Mouse (Mus musculus): ENCODE measurements around the gene Asb8.

Asb8 gene

GRCm38 (mm10) chr15:98167645-98168621 is 2.5 kb upstream of the Asb8 start:
- Histone ChIP-seq H3K27me3 (ENCODE audit: control insufficient read depth, insufficient read depth, low read length, poor library complexity, severe bottlenecking) (peaks cover 5% of the 10 kb centered on the region; the same call in 1 of the 2 replicates), H3K36me3 (ENCODE audit: control insufficient read depth, insufficient read depth, low read length, poor library complexity, severe bottlenecking) (no peaks in the 10 kb centered on the region)
- DNase-seq (ENCODE audit: low read depth, low spot score) = peak; percentile 87

GRCm38 (mm10) chr15:98166963-98167644 is 1.7 kb upstream of the Asb8 start, which contains the start of gene Ccdc184:
Gene Ccdc184, plus strand, starts transcription at chr15:98167158.
- DNase-seq (ENCODE audit: low read depth, low spot score) = no peak
- Histone ChIP-seq H3K27me3 (ENCODE audit: control insufficient read depth, insufficient read depth, low read length, poor library complexity, severe bottlenecking) (peaks cover 5% of the 10 kb centered on the region; the same call in 1 of the 2 replicates), H3K36me3 (ENCODE audit: control insufficient read depth, insufficient read depth, low read length, poor library complexity, severe bottlenecking) (no peaks in the 10 kb centered on the region)

- H3K36me3 ChIP-seq (ENCODE audit: control insufficient read depth, insufficient read depth, low read length, poor library complexity, severe bottlenecking) = no peaks in the 10 kb centered on the region
- 0 out of 2 replicates have a peak, but pooled peaks cover 2% of the 10 kb centered on the region for H3K27me3 ChIP-seq (ENCODE audit: control insufficient read depth, insufficient read depth, low read length, poor library complexity, severe bottlenecking)
- DNase-seq (ENCODE audit: low read depth, low spot score) = no peak
Observed at GRCm38 (mm10) chr15:98162561-98162960, 2.9 kb downstream of the Asb8 start.

GRCm38 (mm10) chr15:98161026-98161805 is 4.2 kb downstream of the Asb8 start:
- Histone ChIP-seq H3K27me3 (ENCODE audit: control insufficient read depth, insufficient read depth, low read length, poor library complexity, severe bottlenecking) (no peaks in the 10 kb centered on the region), H3K36me3 (ENCODE audit: control insufficient read depth, insufficient read depth, low read length, poor library complexity, severe bottlenecking) (no peaks in the 10 kb centered on the region)
- no peak for DNase-seq (ENCODE audit: low read depth, low spot score)

- Histone ChIP-seq H3K36me3 (ENCODE audit: control insufficient read depth, insufficient read depth, low read length, poor library complexity, severe bottlenecking) (no peaks in the 10 kb centered on the region), H3K27me3 (ENCODE audit: control insufficient read depth, insufficient read depth, low read length, poor library complexity, severe bottlenecking) (0 out of 2 replicates have a peak, but pooled peaks cover 2% of the 10 kb centered on the region)
- DNase-seq (ENCODE audit: low read depth, low spot score) = no peak
Observed at GRCm38 (mm10) chr15:98157253-98157652, 8.2 kb downstream of the Asb8 start.

- no peak for DNase-seq (ENCODE audit: low read depth, low spot score)
- H3K36me3 ChIP-seq (ENCODE audit: control insufficient read depth, insufficient read depth, low read length, poor library complexity, severe bottlenecking) = no peaks in the 10 kb centered on the region
- 0 out of 2 replicates have a peak, but pooled peaks cover 2% of the 10 kb centered on the region for H3K27me3 ChIP-seq (ENCODE audit: control insufficient read depth, insufficient read depth, low read length, poor library complexity, severe bottlenecking)
Observed at GRCm38 (mm10) chr15:98155944-98156343, 9.5 kb downstream of the Asb8 start.

- Histone ChIP-seq H3K36me3 (ENCODE audit: control insufficient read depth, insufficient read depth, low read length, poor library complexity, severe bottlenecking) (no peaks in the 10 kb centered on the region), H3K27me3 (ENCODE audit: control insufficient read depth, insufficient read depth, low read length, poor library complexity, severe bottlenecking) (0 out of 2 replicates have a peak, but pooled peaks cover 2% of the 10 kb centered on the region)
- DNase-seq (ENCODE audit: low read depth, low spot score) = no peak
Observed at GRCm38 (mm10) chr15:98155272-98155671, 10.2 kb downstream of the Asb8 start.

- no peak for DNase-seq (ENCODE audit: low read depth, low spot score)
- H3K27me3 ChIP-seq (ENCODE audit: control insufficient read depth, insufficient read depth, low read length, poor library complexity, severe bottlenecking) = 0 out of 2 replicates have a peak, but pooled peaks cover 2% of the 10 kb centered on the region
- H3K36me3 ChIP-seq (ENCODE audit: control insufficient read depth, insufficient read depth, low read length, poor library complexity, severe bottlenecking) = no peaks in the 10 kb centered on the region
Observed at GRCm38 (mm10) chr15:98154631-98155030, 10.8 kb downstream of the Asb8 start.

GRCm38 (mm10) chr15:98154146-98154545 is 11.3 kb downstream of the Asb8 start:
- Histone ChIP-seq H3K36me3 (ENCODE audit: control insufficient read depth, insufficient read depth, low read length, poor library complexity, severe bottlenecking) (no peaks in the 10 kb centered on the region), H3K27me3 (ENCODE audit: control insufficient read depth, insufficient read depth, low read length, poor library complexity, severe bottlenecking) (0 out of 2 replicates have a peak, but pooled peaks cover 2% of the 10 kb centered on the region)
- no peak for DNase-seq (ENCODE audit: low read depth, low spot score)

GRCm38 (mm10) chr15:98153625-98154024 is 11.8 kb downstream of the Asb8 start:
- H3K27me3 ChIP-seq (ENCODE audit: control insufficient read depth, insufficient read depth, low read length, poor library complexity, severe bottlenecking) = 0 out of 2 replicates have a peak, but pooled peaks cover 2% of the 10 kb centered on the region
- peak; percentile 71 for DNase-seq (ENCODE audit: low read depth, low spot score)
- no peaks in the 10 kb centered on the region for H3K36me3 ChIP-seq (ENCODE audit: control insufficient read depth, insufficient read depth, low read length, poor library complexity, severe bottlenecking)

- 0 out of 2 replicates have a peak, but pooled peaks cover 2% of the 10 kb centered on the region for H3K27me3 ChIP-seq (ENCODE audit: control insufficient read depth, insufficient read depth, low read length, poor library complexity, severe bottlenecking)
- DNase-seq (ENCODE audit: low read depth, low spot score) = no peak
- H3K36me3 ChIP-seq (ENCODE audit: control insufficient read depth, insufficient read depth, low read length, poor library complexity, severe bottlenecking) = no peaks in the 10 kb centered on the region
Observed at GRCm38 (mm10) chr15:98152916-98153315, 12.5 kb downstream of the Asb8 start.

GRCm38 (mm10) chr15:98149166-98149602 is 16.2 kb downstream of the Asb8 start:
- 0 out of 2 replicates have a peak, but pooled peaks cover 1% of the 10 kb centered on the region for H3K27me3 ChIP-seq (ENCODE audit: control insufficient read depth, insufficient read depth, low read length, poor library complexity, severe bottlenecking)
- H3K36me3 ChIP-seq (ENCODE audit: control insufficient read depth, insufficient read depth, low read length, poor library complexity, severe bottlenecking) = no peaks in the 10 kb centered on the region
- no peak for DNase-seq (ENCODE audit: low read depth, low spot score)

- Histone ChIP-seq H3K27me3 (ENCODE audit: control insufficient read depth, insufficient read depth, low read length, poor library complexity, severe bottlenecking) (no peaks in the 10 kb centered on the region), H3K36me3 (ENCODE audit: control insufficient read depth, insufficient read depth, low read length, poor library complexity, severe bottlenecking) (no peaks in the 10 kb centered on the region)
- no peak for DNase-seq (ENCODE audit: low read depth, low spot score)
Observed at GRCm38 (mm10) chr15:98148356-98148755, 17.1 kb downstream of the Asb8 start.

- Histone ChIP-seq H3K27me3 (ENCODE audit: control insufficient read depth, insufficient read depth, low read length, poor library complexity, severe bottlenecking) (no peaks in the 10 kb centered on the region), H3K36me3 (ENCODE audit: control insufficient read depth, insufficient read depth, low read length, poor library complexity, severe bottlenecking) (peaks cover 2% of the 10 kb centered on the region; the same call in 1 of the 2 replicates)
- DNase-seq (ENCODE audit: low read depth, low spot score) = peak; percentile 94
Observed at GRCm38 (mm10) chr15:98145559-98146181, 19.8 kb downstream of the Asb8 start.
